Mouse (Mus musculus): Measurements from ENCODE around the gene Disp1. TPM values are rescaled to one million over a fixed set of nuclear protein-coding genes. Genes with fewer than 3 reads are reported as not detected.

Gene Disp1
- polyA plus RNA-seq, 1 experiment from 2014 or later = 4.5 TPM

DNA sequence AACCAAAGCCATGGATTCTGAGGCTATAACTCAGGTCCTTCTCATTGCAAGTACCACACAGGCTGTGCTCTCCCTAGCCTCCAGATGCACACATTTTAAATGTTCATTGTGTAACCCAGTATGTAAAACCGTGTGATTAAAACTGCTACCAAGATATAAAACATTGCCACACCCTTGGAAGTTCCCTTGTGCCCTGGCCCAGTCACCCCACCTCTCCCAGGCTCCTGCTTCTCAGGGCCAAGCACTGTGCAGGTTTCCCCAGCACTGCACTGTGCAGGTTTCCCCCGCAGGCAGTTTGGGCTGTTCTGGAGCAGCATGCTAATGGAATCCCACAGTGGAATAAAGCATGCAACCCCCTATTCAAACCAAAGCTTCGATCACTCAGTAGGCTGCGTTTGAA, 29.3 kb upstream of the Disp1 start:
- Histone ChIP-seq H3K9me3 (ENCODE audit: control insufficient read depth) (no peaks in the 10 kb centered on the region), H3K4me3 (ENCODE audit: low read depth, low read length) (no peak overlapping the region), H3K27ac (ENCODE audit: low read depth, low read length) (no peak overlapping the region), H3K36me3 (ENCODE audit: control insufficient read depth, insufficient read depth) (no peaks in the 10 kb centered on the region), H3K4me1 (replicated peaks; ENCODE audit: control insufficient read depth, insufficient read depth, low read length) (no peaks in the 10 kb centered on the region), H3K4me2 (replicated peaks; ENCODE audit: low read depth) (no peak overlapping the region), H3K9ac (ENCODE audit: low read depth, low read length) (no peak overlapping the region), H3K27me3 (replicated peaks; ENCODE audit: control insufficient read depth, insufficient read depth, low read length) (no peaks in the 10 kb centered on the region)
- ATAC-seq = no peak
- TF ChIP-seq CTCF (IDR thresholded peaks at IDR 0.05; ENCODE audit: low read depth) = no peak
- 61% methylated on average over 4 of the region's 4 CpGs for WGBS

DNA sequence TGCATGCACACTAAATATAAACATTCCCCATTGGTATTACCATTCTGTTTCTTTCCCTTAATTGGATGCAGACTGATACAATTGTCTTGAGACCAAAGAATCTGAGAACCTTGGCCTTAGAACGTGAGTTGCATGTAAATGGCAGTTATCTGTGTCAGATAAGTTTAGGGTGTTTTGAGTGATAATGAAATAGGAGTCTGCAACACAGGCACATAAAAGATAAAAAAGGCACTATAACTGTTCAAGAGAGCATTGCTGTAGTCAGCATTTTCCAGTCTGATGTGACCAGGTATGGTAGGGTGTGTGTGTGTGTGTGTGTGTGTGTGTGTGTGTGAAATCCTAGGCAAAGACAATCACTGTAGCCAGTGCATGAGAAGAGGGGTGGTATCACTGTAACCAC, 26.8 kb upstream of the Disp1 start:
- no peak for ATAC-seq
- Histone ChIP-seq H3K4me1 (replicated peaks; ENCODE audit: control insufficient read depth, insufficient read depth, low read length) (no peaks in the 10 kb centered on the region), H3K9me3 (ENCODE audit: control insufficient read depth) (0 out of 2 replicates have a peak, but pooled peaks cover 4% of the 10 kb centered on the region), H3K4me3 (ENCODE audit: low read depth, low read length) (no peak overlapping the region), H3K36me3 (ENCODE audit: control insufficient read depth, insufficient read depth) (no peaks in the 10 kb centered on the region), H3K27me3 (replicated peaks; ENCODE audit: control insufficient read depth, insufficient read depth, low read length) (no peaks in the 10 kb centered on the region), H3K27ac (ENCODE audit: low read depth, low read length) (no peak overlapping the region), H3K9ac (ENCODE audit: low read depth, low read length) (no peak overlapping the region), H3K4me2 (replicated peaks; ENCODE audit: low read depth) (no peak overlapping the region)
- no peak for TF ChIP-seq CTCF (IDR thresholded peaks at IDR 0.05; ENCODE audit: low read depth)
- WGBS = 21% methylated on average over 1 of the region's 1 CpGs

DNA sequence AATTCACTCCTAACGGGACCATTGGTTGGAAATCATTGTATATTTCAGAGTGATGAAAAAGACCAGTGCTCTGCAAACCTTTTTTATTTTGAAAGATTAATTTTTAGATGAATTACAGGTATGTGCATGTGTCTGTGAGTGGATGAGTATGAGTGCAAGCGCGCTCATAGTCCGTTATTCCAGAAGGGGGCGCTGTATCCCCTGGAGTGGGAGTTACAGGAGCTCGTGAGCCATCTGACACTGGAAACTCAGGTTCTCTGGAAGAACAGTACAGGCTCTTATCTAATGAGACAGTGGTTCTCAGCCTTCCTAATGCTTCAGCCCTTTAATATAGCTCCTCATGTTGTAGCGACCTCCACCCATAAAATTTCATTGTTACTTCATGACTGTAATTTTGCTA, 22.0 kb upstream of the Disp1 start:
- peak; percentile 24; the same call in 1 of the 2 replicates for TF ChIP-seq CTCF (IDR thresholded peaks at IDR 0.05; ENCODE audit: low read depth)
- Histone ChIP-seq H3K36me3 (ENCODE audit: control insufficient read depth, insufficient read depth) (no peaks in the 10 kb centered on the region), H3K4me3 (ENCODE audit: low read depth, low read length) (no peak overlapping the region), H3K4me1 (replicated peaks; ENCODE audit: control insufficient read depth, insufficient read depth, low read length) (no peaks in the 10 kb centered on the region), H3K9ac (ENCODE audit: low read depth, low read length) (no peak overlapping the region), H3K27me3 (replicated peaks; ENCODE audit: control insufficient read depth, insufficient read depth, low read length) (no peaks in the 10 kb centered on the region), H3K4me2 (replicated peaks; ENCODE audit: low read depth) (no peak overlapping the region), H3K9me3 (ENCODE audit: control insufficient read depth) (0 out of 2 replicates have a peak, but pooled peaks cover 4% of the 10 kb centered on the region), H3K27ac (ENCODE audit: low read depth, low read length) (no peak overlapping the region)
- WGBS = 78% methylated on average over 7 of the region's 7 CpGs
- no peak for ATAC-seq

DNA sequence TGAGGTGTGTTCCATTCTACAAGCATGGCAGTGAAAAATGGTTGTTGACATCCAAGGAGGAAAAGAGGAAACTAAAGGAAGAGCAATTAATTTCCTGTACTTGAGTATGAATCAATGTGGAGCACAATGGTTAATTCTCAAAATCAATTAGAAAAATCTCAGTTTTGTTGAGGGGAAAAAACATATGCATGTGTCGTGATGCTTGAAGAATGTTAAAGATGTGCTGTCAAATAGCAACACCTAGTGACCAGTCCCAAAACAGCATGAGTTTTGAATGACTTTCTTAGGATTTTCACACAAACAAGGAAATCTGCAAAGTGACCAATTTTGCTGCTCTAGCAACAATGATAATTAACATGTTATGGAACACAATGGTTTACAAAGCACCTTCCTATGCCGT, 16.6 kb upstream of the Disp1 start:
- Histone ChIP-seq H3K9ac (ENCODE audit: low read depth, low read length) (no peak overlapping the region), H3K4me1 (replicated peaks; ENCODE audit: control insufficient read depth, insufficient read depth, low read length) (no peaks in the 10 kb centered on the region), H3K36me3 (ENCODE audit: control insufficient read depth, insufficient read depth) (no peaks in the 10 kb centered on the region), H3K27ac (ENCODE audit: low read depth, low read length) (no peak overlapping the region), H3K4me2 (replicated peaks; ENCODE audit: low read depth) (no peak overlapping the region), H3K4me3 (ENCODE audit: low read depth, low read length) (no peak overlapping the region), H3K9me3 (ENCODE audit: control insufficient read depth) (no peaks in the 10 kb centered on the region), H3K27me3 (replicated peaks; ENCODE audit: control insufficient read depth, insufficient read depth, low read length) (no peaks in the 10 kb centered on the region)
- ATAC-seq = no peak
- TF ChIP-seq CTCF (IDR thresholded peaks at IDR 0.05; ENCODE audit: low read depth) = peak; percentile 87
- WGBS = 17% methylated on average over 2 of the region's 2 CpGs

DNA sequence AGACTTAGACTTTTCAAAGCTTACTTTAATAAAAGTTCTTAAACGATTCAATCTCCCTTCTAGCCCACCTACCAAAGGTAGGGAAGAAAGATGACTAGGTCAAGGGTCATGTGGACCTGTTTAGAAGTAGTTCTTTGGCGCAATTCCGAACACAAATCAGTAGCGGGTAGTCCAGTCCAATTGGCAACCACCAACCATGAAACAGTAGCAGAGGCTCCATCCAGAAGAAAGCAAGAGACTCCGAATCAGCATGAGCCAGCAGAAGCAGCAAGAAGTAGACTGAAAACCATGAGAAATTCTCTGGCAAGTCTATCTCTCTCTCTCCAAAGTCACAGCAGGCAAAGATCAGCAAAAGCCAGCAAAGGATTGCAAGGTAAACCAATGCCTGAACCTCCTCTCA, 15.1 kb upstream of the Disp1 start:
- no peaks in the 10 kb centered on the region for H3K27me3 ChIP-seq (replicated peaks; ENCODE audit: control insufficient read depth, insufficient read depth, low read length)
- no peak for TF ChIP-seq CTCF (IDR thresholded peaks at IDR 0.05; ENCODE audit: low read depth)
- no peak overlapping the region for H3K9ac ChIP-seq (ENCODE audit: low read depth, low read length)
- no peak overlapping the region for H3K4me2 ChIP-seq (replicated peaks; ENCODE audit: low read depth)
- H3K27ac ChIP-seq (ENCODE audit: low read depth, low read length) = no peak overlapping the region
- no peak for ATAC-seq
- H3K36me3 ChIP-seq (ENCODE audit: control insufficient read depth, insufficient read depth) = no peaks in the 10 kb centered on the region
- no peaks in the 10 kb centered on the region for H3K4me1 ChIP-seq (replicated peaks; ENCODE audit: control insufficient read depth, insufficient read depth, low read length)
- 90% methylated on average over 5 of the region's 5 CpGs for WGBS
- H3K4me3 ChIP-seq (ENCODE audit: low read depth, low read length) = no peak overlapping the region
- H3K9me3 ChIP-seq (ENCODE audit: control insufficient read depth) = no peaks in the 10 kb centered on the region

- no peak overlapping the region for H3K9ac ChIP-seq (ENCODE audit: low read depth, low read length)
- H3K4me3 ChIP-seq (ENCODE audit: low read depth, low read length) = no peak overlapping the region
- WGBS = 69% methylated on average over 11 of the region's 11 CpGs
- ATAC-seq = no peak
- no peak overlapping the region for H3K27ac ChIP-seq (ENCODE audit: low read depth, low read length)
- no peaks in the 10 kb centered on the region for H3K4me1 ChIP-seq (replicated peaks; ENCODE audit: control insufficient read depth, insufficient read depth, low read length)
- H3K4me2 ChIP-seq (replicated peaks; ENCODE audit: low read depth) = no peak overlapping the region
- H3K36me3 ChIP-seq (ENCODE audit: control insufficient read depth, insufficient read depth) = no peaks in the 10 kb centered on the region
- no peaks in the 10 kb centered on the region for H3K27me3 ChIP-seq (replicated peaks; ENCODE audit: control insufficient read depth, insufficient read depth, low read length)
- TF ChIP-seq CTCF (IDR thresholded peaks at IDR 0.05; ENCODE audit: low read depth) = no peak
- H3K9me3 ChIP-seq (ENCODE audit: control insufficient read depth) = no peaks in the 10 kb centered on the region
Measured at GRCm38 (mm10) chr1:183233679-183234174, 12.4 kb upstream of the Disp1 start.
